Mouse (Mus musculus): ENCODE data around the gene Alkbh2.

- TF ChIP-seq CTCF (IDR thresholded peaks at IDR 0.05; ENCODE audit: low read depth, low read length) (no peak), POLR2A (IDR thresholded peaks at IDR 0.05; ENCODE audit: insufficient read depth, low read length) (no peak), EP300 (IDR thresholded peaks at IDR 0.05; ENCODE audit: insufficient read depth, low read depth, low read length) (no peak)
These were observed 40.0 kb downstream of the Alkbh2 start for GRCm38 (mm10) chr5:114087875-114088480.

All from ES-Bruce4 (cell line).